Mouse (Mus musculus): ENCODE results near the gene Myo1g.

- TF ChIP-seq CTCF (IDR thresholded peaks at IDR 0.05; ENCODE audit: control insufficient read depth, insufficient read depth, insufficient read length), result no peak
- TF ChIP-seq USF1 (IDR thresholded peaks at IDR 0.05; ENCODE audit: low read depth), result no peak
- no peak for TF ChIP-seq FOSL1 (IDR thresholded peaks at IDR 0.05; ENCODE audit: insufficient read depth, low read length, poor library complexity, severe bottlenecking)
- TF ChIP-seq MYOD1 (IDR thresholded peaks at IDR 0.05; ENCODE audit: control insufficient read depth, insufficient read length, low read depth), result no peak
- no peak for TF ChIP-seq MYOG (IDR thresholded peaks at IDR 0.05; ENCODE audit: control insufficient read depth, extremely low read depth, insufficient read length)
These were observed 3.6 kb upstream of the Myo1g start for GRCm38 (mm10) chr11:6524165-6524879.

Data from C2C12 (cell line).